Mouse (Mus musculus): Measurements from ENCODE around the gene Nr1h4. TPM values are rescaled to one million over a fixed set of nuclear protein-coding genes. Genes with fewer than 3 reads are reported as not detected.
"Not testable (repeated sequence)": the region's sequence is repeated elsewhere in the genome, so short reads cannot be mapped to it uniquely, and the experiment has no call there.

Nr1h4 gene
- polyA plus RNA-seq, 1 experiment from 2014 or later = 0.15 TPM

DNA sequence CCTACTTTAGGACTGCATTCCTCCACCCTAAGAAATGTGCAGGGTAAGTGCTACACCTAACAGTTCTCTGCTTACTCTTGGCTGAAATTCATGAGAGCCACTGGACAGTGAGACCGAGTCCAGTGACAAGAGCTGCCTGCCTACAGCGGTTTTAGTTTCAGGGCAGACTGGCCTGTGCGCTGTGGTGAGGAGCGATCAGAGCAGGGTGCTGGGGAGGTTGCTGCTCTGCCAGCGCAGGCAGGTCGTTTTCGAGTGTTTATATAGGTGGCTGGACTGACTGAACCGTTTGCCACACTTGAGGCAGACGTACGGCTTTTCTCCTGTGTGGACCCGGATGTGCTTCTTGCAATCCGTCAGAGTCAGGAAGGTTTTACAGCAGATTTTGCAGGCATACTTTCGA lies 21.5 kb upstream of the Nr1h4 start:
- not testable (repeated sequence) for H3K9me3 ChIP-seq (ENCODE audit: control insufficient read depth, low read length); H3K9ac ChIP-seq (ENCODE audit: low read depth, low read length); H3K4me2 ChIP-seq (ENCODE audit: low read length); H3K27me3 ChIP-seq (replicated peaks; ENCODE audit: control insufficient read depth, insufficient read depth, low read length); H3K4me1 ChIP-seq (ENCODE audit: control insufficient read depth, insufficient read depth, low read depth, low read length); H3K27ac ChIP-seq (ENCODE audit: low read depth, low read length); H3K4me3 ChIP-seq (ENCODE audit: low read length); ATAC-seq; H3K36me3 ChIP-seq (ENCODE audit: control insufficient read depth, insufficient read depth, low read length)
- WGBS = 93% methylated on average over 12 of the region's 13 CpGs

DNA sequence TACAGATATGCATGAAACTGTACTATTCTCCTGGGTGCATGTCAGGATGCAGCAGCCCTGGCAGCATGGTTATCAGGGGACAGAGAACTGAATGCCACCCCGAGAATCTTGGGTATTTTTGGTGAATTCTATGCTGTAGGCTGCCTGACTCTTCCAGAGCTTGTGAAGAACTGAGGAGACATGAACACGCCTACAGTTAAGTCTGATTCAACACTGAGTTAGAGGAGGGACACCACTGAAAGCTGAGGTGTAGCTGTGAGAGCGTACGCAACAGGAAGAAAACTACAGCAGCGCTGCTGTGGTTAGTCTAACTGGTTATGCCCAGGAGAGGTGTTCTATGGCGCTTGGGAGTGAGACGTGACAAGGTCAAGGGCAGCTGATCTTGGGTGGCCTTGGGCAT lies 20.5 kb upstream of the Nr1h4 start:
- not testable (repeated sequence) for ATAC-seq; H3K4me3 ChIP-seq (ENCODE audit: low read length); H3K27me3 ChIP-seq (replicated peaks; ENCODE audit: control insufficient read depth, insufficient read depth, low read length); H3K9ac ChIP-seq (ENCODE audit: low read depth, low read length); H3K4me1 ChIP-seq (ENCODE audit: control insufficient read depth, insufficient read depth, low read depth, low read length); H3K9me3 ChIP-seq (ENCODE audit: control insufficient read depth, low read length); H3K36me3 ChIP-seq (ENCODE audit: control insufficient read depth, insufficient read depth, low read length); H3K27ac ChIP-seq (ENCODE audit: low read depth, low read length); H3K4me2 ChIP-seq (ENCODE audit: low read length)
- 92% methylated on average over 7 of the region's 7 CpGs for WGBS

DNA sequence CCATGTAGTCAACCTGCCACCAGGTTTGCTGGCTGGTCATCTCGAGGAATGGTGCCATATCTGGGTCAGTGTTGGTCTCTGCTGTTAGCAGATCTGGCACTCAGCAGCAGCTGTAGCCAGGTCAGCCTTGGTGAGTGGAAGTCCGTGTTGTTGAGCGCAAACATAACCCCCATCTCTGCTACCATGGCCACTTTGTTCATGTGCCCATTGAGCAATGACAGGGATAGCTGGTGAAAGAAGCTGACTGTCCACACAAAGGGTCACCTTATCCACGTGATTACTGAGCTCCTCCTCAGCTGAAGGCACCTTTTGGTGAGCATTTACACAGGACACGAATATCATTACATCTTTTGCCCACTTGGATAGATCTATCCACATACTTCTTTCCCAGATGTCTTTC lies 19.6 kb upstream of the Nr1h4 start:
- Histone ChIP-seq H3K27me3 (replicated peaks; ENCODE audit: control insufficient read depth, insufficient read depth, low read length) (no peaks in the 10 kb centered on the region), H3K4me2 (ENCODE audit: low read length) (no peak overlapping the region), H3K9me3 (ENCODE audit: control insufficient read depth, low read length) (no peaks in the 10 kb centered on the region), H3K9ac (ENCODE audit: low read depth, low read length) (no peak overlapping the region), H3K27ac (ENCODE audit: low read depth, low read length) (no peak overlapping the region), H3K36me3 (ENCODE audit: control insufficient read depth, insufficient read depth, low read length) (no peaks in the 10 kb centered on the region), H3K4me1 (ENCODE audit: control insufficient read depth, insufficient read depth, low read depth, low read length) (no peaks in the 10 kb centered on the region; the same call in 1 of the 2 replicates), H3K4me3 (ENCODE audit: low read length) (no peak overlapping the region)
- 91% methylated on average over 5 of the region's 5 CpGs for WGBS
- no peak for ATAC-seq

DNA sequence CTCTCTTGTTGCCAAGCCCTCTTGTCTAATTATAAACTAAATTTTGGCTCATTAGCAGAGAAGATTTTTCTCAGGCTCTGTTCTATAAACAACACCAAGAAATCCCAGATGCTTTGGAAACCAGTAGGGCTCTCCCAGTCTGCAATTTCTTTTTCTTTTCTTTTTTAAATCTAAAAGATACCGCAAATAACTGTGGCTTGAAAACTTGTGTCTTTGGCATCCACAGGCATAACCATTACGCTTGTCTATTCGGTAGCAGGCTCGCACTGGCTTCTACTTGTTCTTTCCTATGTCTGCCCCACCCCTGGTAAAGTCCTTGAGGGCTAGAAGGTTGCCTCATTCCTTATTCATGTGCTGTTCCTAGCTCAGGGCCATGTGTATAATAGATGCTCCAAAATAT lies 18.3 kb upstream of the Nr1h4 start:
- Histone ChIP-seq H3K4me1 (ENCODE audit: control insufficient read depth, insufficient read depth, low read depth, low read length) (no peaks in the 10 kb centered on the region; the same call in 1 of the 2 replicates), H3K9ac (ENCODE audit: low read depth, low read length) (no peak overlapping the region), H3K27ac (ENCODE audit: low read depth, low read length) (no peak overlapping the region), H3K4me2 (ENCODE audit: low read length) (no peak overlapping the region), H3K36me3 (ENCODE audit: control insufficient read depth, insufficient read depth, low read length) (no peaks in the 10 kb centered on the region), H3K4me3 (ENCODE audit: low read length) (no peak overlapping the region), H3K9me3 (ENCODE audit: control insufficient read depth, low read length) (no peaks in the 10 kb centered on the region), H3K27me3 (replicated peaks; ENCODE audit: control insufficient read depth, insufficient read depth, low read length) (no peaks in the 10 kb centered on the region)
- ATAC-seq = no peak
- WGBS = 88% methylated on average over 4 of the region's 4 CpGs

DNA sequence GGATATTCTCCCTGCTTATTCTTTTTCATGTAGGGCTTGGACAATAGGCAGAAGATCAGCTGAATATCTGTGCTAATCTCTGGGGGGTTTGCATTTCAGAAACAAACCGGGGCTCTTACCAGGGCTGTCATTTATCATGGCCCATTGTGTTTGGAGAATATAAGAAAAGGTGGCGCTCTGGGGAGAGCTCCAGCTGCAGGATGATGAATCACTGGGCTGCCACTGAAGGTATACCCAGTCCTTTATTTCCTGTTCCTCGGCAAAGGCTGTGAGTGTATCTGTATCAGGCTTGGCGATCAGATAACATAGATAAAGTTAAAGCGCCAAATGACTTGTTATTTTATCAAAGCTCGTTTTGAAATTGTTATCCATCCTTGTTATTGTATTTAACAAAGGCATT lies 14.6 kb upstream of the Nr1h4 start:
- Histone ChIP-seq H3K27me3 (replicated peaks; ENCODE audit: control insufficient read depth, insufficient read depth, low read length) (no peaks in the 10 kb centered on the region), H3K9ac (ENCODE audit: low read depth, low read length) (no peak overlapping the region), H3K4me1 (ENCODE audit: control insufficient read depth, insufficient read depth, low read depth, low read length) (no peaks in the 10 kb centered on the region; the same call in 1 of the 2 replicates), H3K9me3 (ENCODE audit: control insufficient read depth, low read length) (no peaks in the 10 kb centered on the region), H3K27ac (ENCODE audit: low read depth, low read length) (peak overlapping the region; percentile 50), H3K4me3 (ENCODE audit: low read length) (no peak overlapping the region), H3K36me3 (ENCODE audit: control insufficient read depth, insufficient read depth, low read length) (no peaks in the 10 kb centered on the region), H3K4me2 (ENCODE audit: low read length) (no peak overlapping the region)
- ATAC-seq = peak; percentile 61
- WGBS = 35% methylated on average over 6 of the region's 6 CpGs

DNA sequence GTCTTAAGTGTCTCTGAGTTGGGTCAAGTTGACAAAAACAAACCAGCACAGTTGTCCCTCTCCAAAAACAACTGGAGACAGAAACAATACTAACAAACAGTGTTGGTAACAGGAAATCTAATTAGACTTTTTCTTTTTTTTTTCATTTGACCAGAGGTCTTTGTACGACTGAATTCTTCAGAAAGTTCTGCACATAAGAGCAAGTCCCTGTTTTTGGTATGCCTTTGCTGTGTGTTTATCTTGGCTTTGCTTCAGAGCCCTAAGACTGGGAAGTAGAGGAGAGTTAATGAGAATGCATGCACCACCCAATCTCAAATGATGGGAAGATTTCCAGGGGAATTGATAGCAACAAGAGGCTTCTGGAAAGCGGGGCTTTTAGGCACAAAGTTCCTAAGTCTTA lies 13.6 kb upstream of the Nr1h4 start:
- H3K4me1 ChIP-seq (ENCODE audit: control insufficient read depth, insufficient read depth, low read depth, low read length) = no peaks in the 10 kb centered on the region; the same call in 1 of the 2 replicates
- no peaks in the 10 kb centered on the region for H3K27me3 ChIP-seq (replicated peaks; ENCODE audit: control insufficient read depth, insufficient read depth, low read length)
- no peaks in the 10 kb centered on the region for H3K36me3 ChIP-seq (ENCODE audit: control insufficient read depth, insufficient read depth, low read length)
- no peak for ATAC-seq
- no peak overlapping the region for H3K4me2 ChIP-seq (ENCODE audit: low read length)
- WGBS = 88% methylated on average over 2 of the region's 2 CpGs
- no peak overlapping the region for H3K4me3 ChIP-seq (ENCODE audit: low read length)
- no peak overlapping the region for H3K9ac ChIP-seq (ENCODE audit: low read depth, low read length)
- H3K9me3 ChIP-seq (ENCODE audit: control insufficient read depth, low read length) = no peaks in the 10 kb centered on the region
- H3K27ac ChIP-seq (ENCODE audit: low read depth, low read length) = no peak overlapping the region

DNA sequence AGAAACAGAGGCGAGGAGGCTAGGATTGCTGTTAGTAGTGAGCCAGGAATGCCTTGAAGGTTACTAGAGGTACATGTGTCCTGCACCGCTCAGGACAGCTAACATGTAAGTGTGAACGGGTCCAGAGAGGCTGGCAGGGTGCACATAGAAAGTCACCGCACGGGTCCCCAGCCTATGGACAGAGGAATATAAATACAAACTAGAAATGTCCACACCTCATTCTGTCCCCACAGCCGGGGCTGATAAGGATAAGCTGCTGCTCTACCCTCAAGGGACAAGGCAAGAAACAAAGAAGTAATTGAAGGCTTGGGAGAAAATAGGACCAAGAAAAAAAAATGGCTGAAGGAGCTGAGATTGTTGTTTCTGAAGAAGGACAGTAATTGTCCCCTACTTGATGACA lies 10.5 kb upstream of the Nr1h4 start:
- no peak overlapping the region for H3K9ac ChIP-seq (ENCODE audit: low read depth, low read length)
- H3K9me3 ChIP-seq (ENCODE audit: control insufficient read depth, low read length) = no peaks in the 10 kb centered on the region
- no peak overlapping the region for H3K27ac ChIP-seq (ENCODE audit: low read depth, low read length)
- no peaks in the 10 kb centered on the region for H3K36me3 ChIP-seq (ENCODE audit: control insufficient read depth, insufficient read depth, low read length)
- WGBS = 82% methylated on average over 6 of the region's 6 CpGs
- H3K4me2 ChIP-seq (ENCODE audit: low read length) = no peak overlapping the region
- H3K4me1 ChIP-seq (ENCODE audit: control insufficient read depth, insufficient read depth, low read depth, low read length) = no peaks in the 10 kb centered on the region; the same call in 1 of the 2 replicates
- no peak for ATAC-seq
- H3K4me3 ChIP-seq (ENCODE audit: low read length) = no peak overlapping the region
- no peaks in the 10 kb centered on the region for H3K27me3 ChIP-seq (replicated peaks; ENCODE audit: control insufficient read depth, insufficient read depth, low read length)

DNA sequence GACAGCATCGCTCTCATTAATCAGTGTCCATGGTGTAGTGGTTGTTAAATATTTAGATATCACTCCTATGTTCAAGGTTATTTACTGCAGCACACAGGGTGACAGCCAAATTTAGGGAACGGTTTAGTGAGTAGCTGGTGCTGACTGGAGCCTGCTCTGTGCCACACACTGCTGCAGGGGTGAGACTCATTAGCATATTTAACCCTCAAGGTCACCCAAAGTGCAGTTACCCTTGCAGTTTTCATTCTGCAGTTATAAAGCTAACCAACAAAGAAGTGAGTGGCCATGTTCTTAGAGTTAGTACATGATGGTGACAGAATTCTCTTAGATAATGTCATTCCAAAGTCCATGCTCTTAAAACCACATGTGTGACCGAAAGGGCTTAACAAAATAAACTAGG lies 8.9 kb upstream of the Nr1h4 start:
- Histone ChIP-seq H3K36me3 (ENCODE audit: control insufficient read depth, insufficient read depth, low read length) (no peaks in the 10 kb centered on the region), H3K4me3 (ENCODE audit: low read length) (no peak overlapping the region), H3K9ac (ENCODE audit: low read depth, low read length) (no peak overlapping the region), H3K4me2 (ENCODE audit: low read length) (no peak overlapping the region), H3K9me3 (ENCODE audit: control insufficient read depth, low read length) (no peaks in the 10 kb centered on the region), H3K4me1 (ENCODE audit: control insufficient read depth, insufficient read depth, low read depth, low read length) (no peaks in the 10 kb centered on the region), H3K27me3 (replicated peaks; ENCODE audit: control insufficient read depth, insufficient read depth, low read length) (no peaks in the 10 kb centered on the region), H3K27ac (ENCODE audit: low read depth, low read length) (no peak overlapping the region)
- WGBS = 80% methylated on average over 3 of the region's 3 CpGs
- ATAC-seq = no peak

DNA sequence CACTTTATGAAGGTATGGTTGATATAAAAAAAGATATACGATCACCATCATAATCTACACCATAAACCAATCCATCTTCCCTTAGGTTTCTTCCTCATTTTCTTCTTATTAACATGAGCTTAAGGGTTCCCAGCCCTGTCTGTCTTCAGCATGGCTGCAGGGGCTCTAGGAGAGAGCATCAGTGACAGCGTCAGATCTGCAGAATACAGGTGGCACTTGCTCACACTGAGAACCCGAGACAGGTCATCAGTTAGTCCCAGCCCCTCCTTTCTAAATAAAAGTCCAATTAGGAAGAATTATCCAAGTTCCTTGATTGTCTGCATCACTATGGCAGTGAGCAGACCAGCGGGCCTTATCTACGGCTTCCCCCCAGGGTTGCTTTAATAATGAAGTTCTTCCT lies 934 bp downstream of the Nr1h4 start:
- WGBS = 70% methylated on average over 5 of the region's 5 CpGs
- Histone ChIP-seq H3K27ac (ENCODE audit: low read depth, low read length) (no peak overlapping the region), H3K4me3 (ENCODE audit: low read length) (no peak overlapping the region), H3K27me3 (replicated peaks; ENCODE audit: control insufficient read depth, insufficient read depth, low read length) (no peaks in the 10 kb centered on the region), H3K4me2 (ENCODE audit: low read length) (no peak overlapping the region), H3K9me3 (ENCODE audit: control insufficient read depth, low read length) (no peaks in the 10 kb centered on the region), H3K4me1 (ENCODE audit: control insufficient read depth, insufficient read depth, low read depth, low read length) (peaks cover 4% of the 10 kb centered on the region; the same call in 1 of the 2 replicates), H3K9ac (ENCODE audit: low read depth, low read length) (no peak overlapping the region), H3K36me3 (ENCODE audit: control insufficient read depth, insufficient read depth, low read length) (no peaks in the 10 kb centered on the region)
- ATAC-seq = no peak

DNA sequence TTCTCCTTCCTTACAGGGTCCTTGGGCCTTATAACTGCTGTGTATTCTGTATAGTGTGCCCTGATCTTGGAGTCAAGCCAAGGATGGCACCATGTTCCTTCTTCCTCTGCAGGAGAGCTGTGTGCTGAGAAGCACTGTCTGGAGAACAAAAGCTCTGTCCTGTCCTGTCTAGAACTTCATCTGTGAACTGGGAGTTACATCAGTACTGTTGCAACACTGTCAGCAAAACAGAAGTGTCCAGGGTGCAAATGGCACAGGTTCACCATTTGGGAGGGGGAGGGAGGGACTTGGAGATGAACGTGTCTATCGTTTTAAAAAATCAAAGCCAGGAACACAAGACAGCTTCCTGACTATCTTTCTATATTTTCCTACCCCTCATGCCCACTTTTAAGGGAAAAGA lies 1.4 kb downstream of the Nr1h4 start:
- WGBS = 76% methylated on average over 2 of the region's 2 CpGs
- Histone ChIP-seq H3K4me3 (ENCODE audit: low read length) (no peak overlapping the region), H3K36me3 (ENCODE audit: control insufficient read depth, insufficient read depth, low read length) (no peaks in the 10 kb centered on the region), H3K9ac (ENCODE audit: low read depth, low read length) (no peak overlapping the region), H3K27ac (ENCODE audit: low read depth, low read length) (no peak overlapping the region), H3K9me3 (ENCODE audit: control insufficient read depth, low read length) (no peaks in the 10 kb centered on the region), H3K27me3 (replicated peaks; ENCODE audit: control insufficient read depth, insufficient read depth, low read length) (no peaks in the 10 kb centered on the region), H3K4me1 (ENCODE audit: control insufficient read depth, insufficient read depth, low read depth, low read length) (peaks cover 4% of the 10 kb centered on the region; the same call in 1 of the 2 replicates), H3K4me2 (ENCODE audit: low read length) (no peak overlapping the region)
- peak; percentile 18; the same call in 1 of the 2 replicates for ATAC-seq

Data from hindbrain, embryonic 16.5 days (tissue).